Mouse (Mus musculus) neural tube, embryonic 10.5 days (tissue): ENCODE measurements around the gene Qpctl.
"Not testable (repeated sequence)": the region's sequence is repeated elsewhere in the genome, so short reads cannot be mapped to it uniquely, and the experiment has no call there.

Experiments used
- DNase-seq: peaks from one replicate; pipeline ENCODE4 v3.0.0-alpha.2; 2017; ENCODE audit warnings: low spot score; ENCODE audit errors: extremely low spot score

Gene Qpctl

GRCm38 (mm10) chr7:19164189-19164588 lies 15.1 kb upstream of the Qpctl start:
- DNase-seq, result no peak

GRCm38 (mm10) chr7:19163752-19164151 lies 14.7 kb upstream of the Qpctl start:
- DNase-seq, result no peak

- DNase-seq, result no peak
Observed at GRCm38 (mm10) chr7:19162928-19163327, 13.8 kb upstream of the Qpctl start.

GRCm38 (mm10) chr7:19160115-19160514 lies 11.0 kb upstream of the Qpctl start:
- DNase-seq, result peak; percentile 55

GRCm38 (mm10) chr7:19159411-19159810 lies 10.3 kb upstream of the Qpctl start:
- DNase-seq, result no peak

GRCm38 (mm10) chr7:19158601-19159000 lies 9.5 kb upstream of the Qpctl start:
- DNase-seq, result no peak

- peak; percentile 96 for DNase-seq
Observed at GRCm38 (mm10) chr7:19157160-19157800, 8.2 kb upstream of the Qpctl start.

- no peak for DNase-seq
Observed at GRCm38 (mm10) chr7:19155825-19156475, 6.9 kb upstream of the Qpctl start.

GRCm38 (mm10) chr7:19154796-19155195 lies 5.7 kb upstream of the Qpctl start:
- no peak for DNase-seq

- DNase-seq, result not testable (repeated sequence)
Observed at GRCm38 (mm10) chr7:19151121-19151520, 2.0 kb upstream of the Qpctl start.

- DNase-seq, result peak; percentile 100
Observed at GRCm38 (mm10) chr7:19149626-19150025, 535 bp upstream of the Qpctl start, which contains the start of gene Snrpd2. Snrpd2 (plus strand) TSS chr7:19149722.

GRCm38 (mm10) chr7:19148180-19148874 lies 764 bp downstream of the Qpctl start:
- DNase-seq, result no peak

- no peak for DNase-seq
Observed at GRCm38 (mm10) chr7:19147497-19148045, 1.5 kb downstream of the Qpctl start.

GRCm38 (mm10) chr7:19146793-19147192 lies 2.3 kb downstream of the Qpctl start:
- no peak for DNase-seq

- no peak for DNase-seq
Observed at GRCm38 (mm10) chr7:19137380-19137779, 11.7 kb downstream of the Qpctl start.

GRCm38 (mm10) chr7:19136673-19137334 lies 12.3 kb downstream of the Qpctl start:
- no peak for DNase-seq

- no peak for DNase-seq
Observed at GRCm38 (mm10) chr7:19136168-19136567, 12.9 kb downstream of the Qpctl start.

- DNase-seq, result peak; percentile 97
Observed at GRCm38 (mm10) chr7:19131324-19131848, 17.7 kb downstream of the Qpctl start.

- no peak for DNase-seq
Observed at GRCm38 (mm10) chr7:19130657-19131056, 18.4 kb downstream of the Qpctl start.

- DNase-seq, result no peak
Observed at GRCm38 (mm10) chr7:19129396-19129795, 19.7 kb downstream of the Qpctl start.

- no peak for DNase-seq
Observed at GRCm38 (mm10) chr7:19127744-19128143, 21.3 kb downstream of the Qpctl start.
